Mouse (Mus musculus): ENCODE data around the gene Wnt2. TPM values are rescaled to one million over a fixed set of nuclear protein-coding genes. Genes with fewer than 3 reads are reported as not detected.

Gene Wnt2
- polyA plus RNA-seq, 1 experiment from 2014 or later = 1.1 TPM

DNA sequence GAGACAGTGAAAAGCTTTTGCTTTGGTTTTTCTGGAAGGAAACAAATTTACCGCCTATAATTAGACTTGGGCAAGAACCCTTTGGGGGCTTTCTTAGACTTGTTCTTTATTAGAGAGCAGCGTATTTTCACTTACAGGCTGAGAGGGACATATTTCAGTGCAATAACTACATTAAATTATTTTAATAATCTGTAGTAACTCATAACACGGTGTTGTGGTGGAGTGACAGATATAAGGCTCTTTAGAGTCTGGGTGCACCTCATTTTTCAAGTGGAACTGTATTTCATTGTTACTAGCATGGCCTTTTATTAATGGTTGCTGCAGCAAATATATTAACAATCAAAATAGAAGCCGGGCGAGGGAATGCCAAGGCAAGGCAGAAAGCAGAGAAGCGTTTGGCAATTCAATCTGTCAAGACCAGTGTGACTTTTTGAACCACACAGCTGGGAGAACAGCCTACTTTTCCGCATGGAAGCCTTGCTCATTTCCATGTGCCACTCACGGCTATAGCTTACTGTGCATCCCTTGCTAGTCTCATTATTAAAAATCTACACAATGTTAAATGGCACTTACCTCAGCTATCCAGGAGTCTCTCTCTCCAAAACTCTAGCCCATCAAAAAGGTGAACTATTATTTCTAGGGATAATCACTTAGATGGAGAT lies 6.1 kb downstream of the Wnt2 start:
- WGBS = 70% methylated on average over 8 of the region's 8 CpGs
- Histone ChIP-seq H3K4me3 (no peak overlapping the region), H3K36me3 (no peaks in the 10 kb centered on the region), H3K9ac (no peak overlapping the region), H3K4me2 (no peak overlapping the region), H3K9me3 (no peaks in the 10 kb centered on the region), H3K27ac (replicated peaks) (no peak overlapping the region), H3K4me1 (replicated peaks) (no peaks in the 10 kb centered on the region), H3K27me3 (peaks cover 14% of the 10 kb centered on the region)
- no peak; the same call in 1 of the 2 replicates for ATAC-seq (ENCODE audit: low read depth)

- H3K9ac ChIP-seq = no peak overlapping the region
- WGBS = 71% methylated on average over 7 of the region's 7 CpGs
- no peak for ATAC-seq (ENCODE audit: low read depth)
These were observed 17.0 kb downstream of the Wnt2 start for GRCm38 (mm10) chr6:18013346-18013745.

DNA sequence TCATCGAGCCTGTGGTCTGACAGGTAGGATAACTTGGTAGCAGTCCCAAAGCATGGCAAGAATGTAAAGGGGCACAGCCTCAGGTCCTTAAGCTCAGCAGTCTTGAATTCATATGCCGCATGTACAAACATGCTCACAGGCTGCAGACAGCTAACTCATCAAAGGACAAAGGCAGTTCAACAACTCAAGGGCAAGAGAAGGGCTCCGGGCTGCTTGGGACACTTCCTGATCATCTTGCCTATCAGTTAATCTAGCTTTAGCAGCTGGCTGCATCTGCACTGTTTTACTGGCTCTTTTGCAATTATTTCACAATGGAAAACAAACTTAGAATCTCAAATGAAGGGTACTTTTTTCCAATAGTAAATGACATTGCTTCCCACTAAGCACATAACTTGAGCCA lies 23.0 kb downstream of the Wnt2 start:
- ATAC-seq (ENCODE audit: low read depth) = no peak
- 85% methylated on average over 3 of the region's 3 CpGs for WGBS

More at GRCm38 (mm10) chr6:18013346-18013745, 17.0 kb downstream of the Wnt2 start:
- no peak overlapping the region for H3K4me3 ChIP-seq
- H3K27ac ChIP-seq (replicated peaks) = no peak overlapping the region
- no peaks in the 10 kb centered on the region for H3K9me3 ChIP-seq
- H3K4me1 ChIP-seq (replicated peaks) = no peaks in the 10 kb centered on the region
- H3K27me3 ChIP-seq = no peaks in the 10 kb centered on the region
- no peaks in the 10 kb centered on the region for H3K36me3 ChIP-seq
- H3K4me2 ChIP-seq = no peak overlapping the region

GRCm38 (mm10) chr6:18002065-18002464 lies 28.3 kb downstream of the Wnt2 start:
- no peak overlapping the region for H3K9ac ChIP-seq
- H3K4me2 ChIP-seq = no peak overlapping the region
- ATAC-seq (ENCODE audit: low read depth) = no peak
- H3K36me3 ChIP-seq = no peaks in the 10 kb centered on the region
- no peaks in the 10 kb centered on the region for H3K27me3 ChIP-seq
- no peaks in the 10 kb centered on the region for H3K4me1 ChIP-seq (replicated peaks)
- no peak overlapping the region for H3K27ac ChIP-seq (replicated peaks)
- H3K9me3 ChIP-seq = no peaks in the 10 kb centered on the region
- WGBS = 93% methylated on average over 6 of the region's 6 CpGs
- H3K4me3 ChIP-seq = no peak overlapping the region

More for the DNA sequence above, 23.0 kb downstream of the Wnt2 start:
- Histone ChIP-seq H3K9me3 (no peaks in the 10 kb centered on the region), H3K4me2 (no peak overlapping the region), H3K36me3 (no peaks in the 10 kb centered on the region), H3K9ac (no peak overlapping the region), H3K27me3 (no peaks in the 10 kb centered on the region), H3K4me3 (no peak overlapping the region), H3K4me1 (replicated peaks) (no peaks in the 10 kb centered on the region), H3K27ac (replicated peaks) (no peak overlapping the region)

DNA sequence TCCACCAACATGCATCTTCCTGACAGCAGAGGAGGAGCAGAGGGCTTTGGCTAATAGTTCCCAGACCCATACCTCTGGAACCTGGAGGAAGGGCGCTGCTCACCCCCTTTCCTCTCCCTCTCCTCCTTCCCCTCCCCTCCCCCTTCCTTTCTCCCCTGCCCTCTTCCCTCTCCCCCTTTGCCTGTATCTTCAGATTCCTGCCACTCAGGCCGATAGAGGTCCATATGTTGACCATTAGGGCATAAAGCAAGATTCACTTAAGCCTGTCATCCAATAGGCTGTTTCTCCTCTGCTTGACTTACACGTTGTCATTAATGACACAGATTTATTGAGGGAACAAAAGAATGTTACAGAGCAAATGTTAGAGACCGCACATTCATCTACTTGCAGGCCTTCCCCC lies 31.9 kb downstream of the Wnt2 start:
- H3K36me3 ChIP-seq = no peaks in the 10 kb centered on the region
- H3K9ac ChIP-seq = no peak overlapping the region
- ATAC-seq (ENCODE audit: low read depth) = no peak
- H3K4me3 ChIP-seq = no peak overlapping the region
- no peak overlapping the region for H3K27ac ChIP-seq (replicated peaks)
- no peaks in the 10 kb centered on the region for H3K27me3 ChIP-seq
- H3K4me2 ChIP-seq = no peak overlapping the region
- 62% methylated on average over 4 of the region's 4 CpGs for WGBS
- H3K4me1 ChIP-seq (replicated peaks) = no peaks in the 10 kb centered on the region
- H3K9me3 ChIP-seq = no peaks in the 10 kb centered on the region

DNA sequence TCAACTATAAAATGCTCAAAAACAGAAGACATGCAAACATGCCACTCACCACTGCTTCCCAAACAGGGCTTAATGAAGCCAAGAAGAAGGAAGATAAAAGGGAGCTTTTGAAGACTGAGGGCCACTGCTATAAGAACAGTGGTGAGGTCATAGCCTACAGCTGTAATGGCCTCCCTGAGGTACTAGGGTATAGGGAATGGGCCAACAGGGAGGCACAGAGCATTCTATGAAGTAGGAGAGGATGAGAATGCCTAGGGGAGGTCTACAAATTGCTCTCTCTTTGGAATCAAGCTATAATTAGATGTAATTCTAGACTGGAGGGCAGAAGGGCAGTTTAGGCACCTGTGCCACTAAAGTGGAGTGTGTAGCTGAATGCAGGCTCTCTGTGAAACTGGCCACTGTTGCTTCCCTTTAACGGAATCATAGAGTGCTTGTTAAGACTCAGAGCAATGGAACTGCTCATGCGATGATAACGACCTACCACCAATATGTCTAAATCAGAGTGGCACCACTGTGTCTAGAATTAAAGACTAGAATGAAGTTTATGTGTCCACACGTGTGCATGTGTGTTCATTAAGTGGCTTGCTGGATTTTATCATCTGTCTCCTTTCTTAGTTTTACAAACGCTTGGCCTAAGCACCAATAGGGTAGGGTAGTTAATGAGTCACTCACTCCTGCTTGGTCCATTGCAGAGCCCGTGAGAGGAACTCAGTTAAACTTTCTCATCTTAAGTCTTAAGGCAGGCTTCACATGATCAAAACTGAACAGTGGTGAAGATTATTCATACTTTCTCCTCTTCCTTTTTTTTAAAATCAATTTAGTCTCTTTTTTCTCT lies 35.2 kb downstream of the Wnt2 start:
- H3K9me3 ChIP-seq = no peaks in the 10 kb centered on the region
- H3K4me2 ChIP-seq = no peak overlapping the region
- H3K9ac ChIP-seq = no peak overlapping the region
- 56% methylated on average over 6 of the region's 6 CpGs for WGBS
- no peak overlapping the region for H3K4me3 ChIP-seq
- no peak overlapping the region for H3K27ac ChIP-seq (replicated peaks)
- no peaks in the 10 kb centered on the region for H3K36me3 ChIP-seq
- ATAC-seq (ENCODE audit: low read depth) = no peak
- no peaks in the 10 kb centered on the region for H3K4me1 ChIP-seq (replicated peaks)
- no peaks in the 10 kb centered on the region for H3K27me3 ChIP-seq

DNA sequence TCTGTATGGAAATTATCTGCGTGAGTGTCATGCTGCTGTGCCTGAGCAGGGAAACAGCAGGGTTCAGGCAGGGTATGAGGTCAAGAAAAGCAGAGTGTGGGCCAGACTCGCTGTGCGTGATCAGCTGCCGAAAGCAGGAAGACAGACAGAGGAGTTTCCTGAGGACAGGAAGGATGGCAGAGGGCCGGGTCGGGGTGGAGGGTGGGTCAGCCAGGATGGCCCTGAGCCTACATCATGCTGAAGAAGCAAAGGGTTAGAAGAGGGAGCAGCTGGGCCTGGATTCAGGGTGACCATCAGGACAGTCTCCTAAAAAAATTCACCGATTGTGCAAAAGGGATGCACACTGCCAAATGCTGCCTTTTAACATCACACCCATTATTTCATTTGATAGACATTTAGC lies 38.8 kb downstream of the Wnt2 start:
- H3K27ac ChIP-seq (replicated peaks) = no peak overlapping the region
- H3K4me2 ChIP-seq = no peak overlapping the region
- no peaks in the 10 kb centered on the region for H3K4me1 ChIP-seq (replicated peaks)
- no peak overlapping the region for H3K9ac ChIP-seq
- no peak overlapping the region for H3K4me3 ChIP-seq
- 73% methylated on average over 7 of the region's 7 CpGs for whole genome bisulfite sequencing
- H3K9me3 ChIP-seq = no peaks in the 10 kb centered on the region
- H3K27me3 ChIP-seq = no peaks in the 10 kb centered on the region
- H3K36me3 ChIP-seq = no peaks in the 10 kb centered on the region
- no peak for ATAC-seq (ENCODE audit: low read depth)

- H3K4me3 ChIP-seq = no peak overlapping the region
- H3K27ac ChIP-seq (replicated peaks) = no peak overlapping the region
- no peak overlapping the region for H3K4me2 ChIP-seq
- no peaks in the 10 kb centered on the region for H3K9me3 ChIP-seq
- 89% methylated on average over 9 of the region's 9 CpGs for whole genome bisulfite sequencing
- H3K36me3 ChIP-seq = no peaks in the 10 kb centered on the region
- H3K4me1 ChIP-seq (replicated peaks) = no peaks in the 10 kb centered on the region
- H3K9ac ChIP-seq = no peak overlapping the region
- ATAC-seq (ENCODE audit: low read depth) = no peak
- H3K27me3 ChIP-seq = no peaks in the 10 kb centered on the region
These were observed 40.0 kb downstream of the Wnt2 start for GRCm38 (mm10) chr6:17990173-17991028.

- Histone ChIP-seq H3K4me2 (no peak overlapping the region), H3K27ac (replicated peaks) (no peak overlapping the region), H3K4me1 (replicated peaks) (no peaks in the 10 kb centered on the region), H3K9ac (no peak overlapping the region), H3K27me3 (no peaks in the 10 kb centered on the region), H3K4me3 (no peak overlapping the region), H3K36me3 (no peaks in the 10 kb centered on the region), H3K9me3 (no peaks in the 10 kb centered on the region)
- WGBS = 77% methylated on average over 1 of the region's 1 CpGs
- ATAC-seq (ENCODE audit: low read depth) = no peak
These were observed 51.0 kb downstream of the Wnt2 start for GRCm38 (mm10) chr6:17979361-17979760.

- Histone ChIP-seq H3K36me3 (no peaks in the 10 kb centered on the region), H3K4me3 (no peak overlapping the region), H3K4me2 (no peak overlapping the region), H3K9ac (no peak overlapping the region), H3K9me3 (no peaks in the 10 kb centered on the region), H3K4me1 (replicated peaks) (no peaks in the 10 kb centered on the region), H3K27ac (replicated peaks) (no peak overlapping the region), H3K27me3 (no peaks in the 10 kb centered on the region)
- 90% methylated on average over 3 of the region's 3 CpGs for WGBS
- ATAC-seq (ENCODE audit: low read depth) = no peak
These were observed 51.5 kb downstream of the Wnt2 start for GRCm38 (mm10) chr6:17978881-17979280.

- Histone ChIP-seq H3K27ac (replicated peaks) (no peak overlapping the region), H3K27me3 (no peaks in the 10 kb centered on the region), H3K9me3 (no peaks in the 10 kb centered on the region), H3K9ac (no peak overlapping the region), H3K4me2 (no peak overlapping the region), H3K4me3 (no peak overlapping the region), H3K4me1 (replicated peaks) (no peaks in the 10 kb centered on the region), H3K36me3 (no peaks in the 10 kb centered on the region)
- ATAC-seq (ENCODE audit: low read depth) = no peak
- WGBS = 79% methylated on average over 5 of the region's 5 CpGs
These were observed 52.1 kb downstream of the Wnt2 start for GRCm38 (mm10) chr6:17978324-17978723.

GRCm38 (mm10) chr6:17977165-17977564 lies 53.2 kb downstream of the Wnt2 start:
- Histone ChIP-seq H3K9ac (no peak overlapping the region), H3K36me3 (no peaks in the 10 kb centered on the region), H3K4me3 (no peak overlapping the region), H3K27ac (replicated peaks) (no peak overlapping the region), H3K27me3 (no peaks in the 10 kb centered on the region), H3K4me1 (replicated peaks) (no peaks in the 10 kb centered on the region), H3K9me3 (no peaks in the 10 kb centered on the region), H3K4me2 (no peak overlapping the region)
- 63% methylated on average over 1 of the region's 1 CpGs for WGBS
- no peak for ATAC-seq (ENCODE audit: low read depth)

Data from neural tube, embryonic 13.5 days (tissue).